Mouse (Mus musculus) kidney, adult 2 months (tissue): ENCODE data around the gene App. TPM values are rescaled to one million over a fixed set of nuclear protein-coding genes. Genes with fewer than 3 reads are reported as not detected.

ENCODE experiments used
- DNase-seq: peaks from one replicate; pipeline ENCODE4 v3.0.0; 2021
- H3K27ac ChIP-seq: fragments of 200-500 bp; 2 replicates; pipeline ENCODE4 v1.5.1; 2012; ENCODE audit warnings: low read depth, low read length, control low read depth, inconsistent platforms; ENCODE audit not compliant: insufficient read depth
- H3K27me3 ChIP-seq: fragments of 200-500 bp; replicated peaks from 2 replicates; pipeline ENCODE4 v1.6.1; 2012; ENCODE audit warnings: mild to moderate bottlenecking, moderate library complexity, low read length, inconsistent platforms; ENCODE audit not compliant: control insufficient read depth, insufficient read depth
- H3K36me3 ChIP-seq: fragments of 200-500 bp; 2 replicates; pipeline ENCODE4 v1.6.1; 2012; ENCODE audit warnings: mild to moderate bottlenecking, moderate library complexity, low read length, inconsistent platforms; ENCODE audit not compliant: control insufficient read depth, insufficient read depth
- H3K4me1 ChIP-seq: fragments of 200-500 bp; 2 replicates; pipeline ENCODE4 v1.6.1; 2011; ENCODE audit warnings: low read length; ENCODE audit not compliant: control insufficient read depth, insufficient read depth
- H3K4me3 ChIP-seq: fragments of 200-500 bp; 2 replicates; pipeline ENCODE4 v1.5.1; 2011; ENCODE audit warnings: mild to moderate bottlenecking, low read depth, low read length, control low read depth; ENCODE audit not compliant: insufficient read depth
- CTCF ChIP-seq: fragments of 200-500 bp; conservative IDR thresholded peaks from 2 replicates; pipeline ENCODE4 v1.5.1; 2011; ENCODE audit warnings: low read depth, mild to moderate bottlenecking, control low read depth, low read length, moderate library complexity, mixed read lengths; ENCODE audit not compliant: insufficient read depth, insufficient read length
- POLR2A ChIP-seq: fragments of 200-500 bp; IDR thresholded peaks from one replicate; pipeline ENCODE4 v1.6.1; 2011; ENCODE audit warnings: low read depth, low read length, control low read depth
- WGBS: fragments of 180-500 bp; shearing (Covaris S2); methylation state at CpG from one replicate; pipeline ENCODE4 v1.1.7; 2018; 5-methylcytosine and 5-hydroxymethylcytosine counted together
- polyA plus RNA-seq: library from polyadenylated mRNA; depleted of rRNA; stranded (reverse); fragments of >200 nt; gene quantifications from 2 replicates; pipeline ENCODE4 v1.2.3, GENCODE M21; 2012

App gene
- polyA plus RNA-seq, 1 experiment: 587 TPM

DNA sequence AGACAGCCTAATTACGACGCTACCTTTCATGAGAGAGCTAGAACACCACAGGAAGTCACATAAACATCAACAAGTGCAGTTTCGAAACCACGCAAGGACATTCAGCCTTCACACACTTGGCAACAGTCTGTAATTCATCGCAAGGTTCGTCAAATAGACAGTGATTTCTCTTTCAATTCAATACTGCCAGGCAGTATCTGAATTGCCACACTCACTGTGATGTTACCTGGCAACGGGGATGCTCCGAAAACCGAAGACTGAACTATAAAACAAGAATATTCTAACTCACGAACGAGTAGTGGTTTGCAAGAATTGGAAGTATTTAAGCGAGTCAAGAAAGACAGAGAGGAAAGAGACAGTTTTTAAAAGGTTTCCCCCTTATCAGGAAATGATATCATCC is 142.8 kb downstream of the App start:
- H3K27me3 ChIP-seq: no peaks in the 10 kb centered on the region
- WGBS: 92% methylated on average over 12 of the region's 12 CpGs
- TF ChIP-seq CTCF (no peak), POLR2A (no peak)
- peaks cover 14% of the 10 kb centered on the region for H3K36me3 ChIP-seq
- H3K4me1 ChIP-seq: no peaks in the 10 kb centered on the region
- H3K4me3 ChIP-seq: no peak overlapping the region
- H3K27ac ChIP-seq: no peak overlapping the region
- DNase-seq: no peak

DNA sequence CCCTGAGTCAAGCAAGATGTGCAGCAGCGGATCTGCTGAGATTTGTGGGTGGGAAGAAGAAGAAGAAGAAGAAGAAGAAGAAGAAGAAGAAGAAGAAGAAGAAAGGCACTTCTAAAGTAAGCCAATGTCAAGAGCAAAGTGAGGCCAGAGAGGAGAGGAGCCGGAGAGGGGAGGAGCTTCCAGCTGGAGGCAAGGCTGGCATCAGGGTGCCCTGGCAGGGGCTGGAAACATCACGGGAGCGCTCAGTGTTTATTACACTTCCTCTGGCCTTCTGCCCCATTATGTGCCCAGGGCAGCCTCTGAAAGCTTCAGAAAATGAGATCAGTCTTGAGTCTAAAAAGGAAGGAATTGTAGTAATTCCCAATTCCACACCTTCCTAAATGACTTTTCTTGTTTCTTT is 145.2 kb downstream of the App start:
- WGBS: 63% methylated on average over 4 of the region's 4 CpGs
- Histone ChIP-seq H3K4me1 (no peaks in the 10 kb centered on the region), H3K4me3 (no peak overlapping the region), H3K36me3 (peaks cover 18% of the 10 kb centered on the region), H3K27ac (no peak overlapping the region), H3K27me3 (no peaks in the 10 kb centered on the region)
- no peak for TF ChIP-seq CTCF
- DNase-seq: peak; percentile 27

DNA sequence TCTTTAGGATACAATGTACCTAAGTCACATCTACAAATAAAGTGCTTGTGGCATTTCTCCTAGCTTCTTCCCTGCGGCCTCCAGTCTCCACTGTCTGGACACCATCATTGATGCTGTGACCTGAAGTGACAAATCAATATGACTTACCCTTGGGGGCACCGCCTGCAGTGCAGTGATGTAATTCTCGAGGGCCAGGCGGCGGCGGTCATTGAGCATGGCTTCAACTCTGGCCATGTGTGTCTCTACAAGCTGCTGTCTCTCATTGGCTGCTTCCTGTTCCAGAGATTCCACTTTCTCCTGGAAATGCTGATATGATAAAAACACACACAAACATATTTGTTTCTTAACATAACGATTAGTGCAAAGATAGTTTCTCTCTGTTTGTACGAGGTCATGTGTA is 148.9 kb downstream of the App start:
- Histone ChIP-seq H3K4me3 (no peak overlapping the region), H3K27ac (no peak overlapping the region), H3K4me1 (peaks cover 8% of the 10 kb centered on the region; the same call in 1 of the 2 replicates), H3K27me3 (no peaks in the 10 kb centered on the region), H3K36me3 (peaks cover 11% of the 10 kb centered on the region)
- no peak for TF ChIP-seq CTCF
- TF ChIP-seq POLR2A: no peak
- 97% methylated on average over 8 of the region's 8 CpGs for WGBS
- no peak for DNase-seq

DNA sequence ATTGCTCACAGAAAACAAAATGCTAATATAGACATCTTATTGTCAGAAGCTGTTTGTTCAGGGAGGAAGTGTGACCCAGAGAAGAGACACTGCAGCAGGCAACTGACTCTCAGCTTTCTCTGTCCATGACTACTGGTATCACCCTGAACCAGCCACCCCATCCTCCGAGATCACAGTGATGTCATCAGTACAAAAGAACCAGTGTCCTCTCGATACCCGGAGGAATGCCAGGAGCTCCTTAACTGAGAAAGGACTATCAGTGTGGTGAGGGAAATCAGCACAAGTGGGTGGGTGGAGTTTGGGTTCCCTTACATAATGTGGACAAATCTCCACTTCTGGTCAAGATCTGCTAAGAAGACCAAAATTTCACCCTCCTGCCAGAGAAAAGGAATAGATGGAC is 150.5 kb downstream of the App start:
- no peak overlapping the region for H3K4me3 ChIP-seq
- no peaks in the 10 kb centered on the region for H3K27me3 ChIP-seq
- DNase-seq: peak; percentile 24
- H3K27ac ChIP-seq: no peak overlapping the region; the same call in 1 of the 2 replicates
- H3K4me1 ChIP-seq: peaks cover 14% of the 10 kb centered on the region; the same call in 1 of the 2 replicates
- TF ChIP-seq CTCF (no peak), POLR2A (no peak)
- WGBS: 62% methylated on average over 3 of the region's 3 CpGs
- peaks cover 11% of the 10 kb centered on the region for H3K36me3 ChIP-seq

DNA sequence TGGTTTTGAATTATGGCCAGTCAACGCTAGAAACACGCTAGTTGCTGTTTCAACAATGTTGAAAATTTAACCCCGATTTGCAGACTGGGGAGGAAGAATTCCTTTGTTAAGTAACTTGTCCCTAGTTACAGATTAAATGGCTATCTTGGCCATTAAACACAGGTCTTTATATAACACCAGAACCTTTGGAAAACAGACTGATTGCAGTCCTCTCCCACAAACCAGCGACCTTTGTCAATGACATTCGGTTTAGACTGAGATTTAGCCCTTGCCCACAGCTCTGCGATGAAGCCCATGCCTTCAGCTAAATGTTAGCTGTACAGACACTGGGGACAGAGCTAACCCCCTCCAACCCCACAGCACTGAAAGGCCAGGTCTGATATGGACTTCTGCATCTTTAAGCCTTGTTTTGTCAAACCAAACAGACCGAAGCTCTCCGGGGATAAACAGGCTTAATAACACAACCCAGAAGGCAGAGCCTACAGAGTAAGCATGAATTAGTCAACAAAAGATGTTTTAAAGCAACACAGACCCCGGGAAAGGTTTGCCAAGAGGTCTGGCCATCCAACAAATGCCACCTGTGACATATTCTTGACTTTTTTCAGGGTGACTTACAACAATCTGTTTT is 152.8 kb downstream of the App start:
- no peak overlapping the region for H3K4me3 ChIP-seq
- DNase-seq: peak; percentile 89
- peaks cover 14% of the 10 kb centered on the region; the same call in 1 of the 2 replicates for H3K4me1 ChIP-seq
- WGBS: 26% methylated on average over 9 of the region's 9 CpGs
- H3K36me3 ChIP-seq: peaks cover 8% of the 10 kb centered on the region
- H3K27ac ChIP-seq: peak overlapping the region; percentile 100
- TF ChIP-seq POLR2A: no peak
- H3K27me3 ChIP-seq: no peaks in the 10 kb centered on the region

DNA sequence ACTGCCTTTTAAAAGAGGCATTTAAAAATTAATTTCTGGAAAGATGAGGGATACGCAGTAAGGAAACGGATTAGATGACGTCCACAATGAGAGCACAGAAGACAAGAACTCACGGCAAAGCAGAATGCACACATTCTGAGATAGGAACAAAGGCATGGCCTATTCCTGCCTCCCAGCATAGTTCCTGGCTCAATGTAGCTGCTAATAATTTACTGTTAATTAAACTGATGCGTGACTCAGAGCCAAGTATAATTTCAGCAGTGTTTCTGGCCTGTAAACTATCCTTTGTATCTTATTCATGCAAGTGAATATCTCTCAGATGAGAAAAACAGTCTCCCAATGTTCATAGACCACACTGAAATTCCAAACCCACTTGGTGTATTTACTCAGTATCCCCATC is 154.3 kb downstream of the App start:
- H3K27me3 ChIP-seq: no peaks in the 10 kb centered on the region
- peaks cover 14% of the 10 kb centered on the region; the same call in 1 of the 2 replicates for H3K4me1 ChIP-seq
- no peak for TF ChIP-seq POLR2A
- no peak for TF ChIP-seq CTCF
- peaks cover 2% of the 10 kb centered on the region; the same call in 1 of the 2 replicates for H3K36me3 ChIP-seq
- WGBS: 49% methylated on average over 5 of the region's 5 CpGs
- peak; percentile 35 for DNase-seq
- peak overlapping the region; percentile 97 for H3K27ac ChIP-seq
- no peak overlapping the region for H3K4me3 ChIP-seq

DNA sequence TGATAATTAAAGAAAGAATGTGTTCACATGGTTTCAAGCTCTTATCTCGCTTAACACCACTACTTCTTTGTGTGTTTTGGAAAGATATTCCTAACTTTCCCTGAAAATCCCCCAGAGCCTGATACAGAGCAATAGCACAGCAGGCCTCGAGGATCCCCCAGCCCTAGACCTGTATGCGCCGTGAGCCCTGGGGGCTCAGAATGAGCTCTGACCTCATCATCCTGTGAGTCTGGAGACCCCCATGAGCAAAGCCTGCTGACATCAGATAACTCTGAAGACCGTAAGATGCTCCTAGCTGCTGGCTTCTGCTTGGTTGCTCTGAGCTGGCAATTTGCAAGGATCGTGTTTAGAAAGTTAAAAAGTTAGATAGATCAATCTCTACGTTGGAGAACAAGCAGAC is 155.7 kb downstream of the App start:
- DNase-seq: no peak
- Histone ChIP-seq H3K4me1 (peaks cover 12% of the 10 kb centered on the region; the same call in 1 of the 2 replicates), H3K27ac (no peak overlapping the region), H3K36me3 (peaks cover 5% of the 10 kb centered on the region; the same call in 1 of the 2 replicates), H3K27me3 (no peaks in the 10 kb centered on the region), H3K4me3 (no peak overlapping the region)
- WGBS: 88% methylated on average over 7 of the region's 7 CpGs
- TF ChIP-seq POLR2A: no peak
- TF ChIP-seq CTCF: no peak

DNA sequence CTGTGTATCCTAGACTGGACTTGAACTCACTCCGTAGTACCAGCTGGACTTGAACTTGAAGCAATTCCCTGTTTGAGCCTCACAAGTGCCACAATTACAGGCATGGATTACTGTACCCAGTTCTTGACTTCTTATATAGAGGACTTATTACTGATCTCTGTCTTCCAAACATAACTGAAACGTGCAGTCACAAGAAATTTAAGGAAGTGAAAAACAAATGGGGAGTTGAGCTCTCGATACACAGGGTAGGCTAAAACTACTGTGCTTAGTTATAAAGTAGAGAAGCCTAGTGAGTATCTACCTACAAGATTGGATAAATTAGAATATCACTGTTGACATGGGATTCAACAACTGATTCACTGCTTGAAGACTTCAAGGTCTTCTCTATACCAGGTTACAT is 160.9 kb downstream of the App start:
- H3K27ac ChIP-seq: no peak overlapping the region

More for the DNA sequence above, 160.9 kb downstream of the App start:
- H3K27me3 ChIP-seq: no peaks in the 10 kb centered on the region
- H3K4me3 ChIP-seq: no peak overlapping the region
- DNase-seq: no peak
- no peak for TF ChIP-seq POLR2A
- no peak for TF ChIP-seq CTCF
- 94% methylated on average over 3 of the region's 3 CpGs for WGBS
- peaks cover 8% of the 10 kb centered on the region for H3K36me3 ChIP-seq
- H3K4me1 ChIP-seq: peaks cover 6% of the 10 kb centered on the region; the same call in 1 of the 2 replicates
